Mouse (Mus musculus) forebrain, embryonic 14.5 days (tissue): Measurements from ENCODE around the gene Wasl. TPM values are rescaled to one million over a fixed set of nuclear protein-coding genes. Genes with fewer than 3 reads are reported as not detected.

Experiments
- ATAC-seq: fragments of 200-750 bp; cut with Nextera tagmentation; 2 replicates; pipeline ENCODE4 v1.8.0; 2017; ENCODE audit warnings: mild to moderate bottlenecking, moderate library complexity
- DNase-seq: peaks from one replicate; pipeline ENCODE4 v3.0.0-alpha.2; 2015; ENCODE audit warnings: low spot score
- H3K27ac ChIP-seq: fragments of 300-500 bp; sonication (generic); 2 replicates; pipeline ENCODE4 v1.5.1; 2014; ENCODE audit warnings: low read depth, mild to moderate bottlenecking, control low read depth, low read length, moderate library complexity
- H3K27me3 ChIP-seq: fragments of 300-500 bp; sonication (generic); replicated peaks from 2 replicates; pipeline ENCODE4 v1.6.1; 2014; ENCODE audit warnings: low read length, control low read depth, mixed read lengths; ENCODE audit not compliant: control insufficient read depth, insufficient read depth
- H3K36me3 ChIP-seq: fragments of 300-500 bp; sonication (generic); 2 replicates; pipeline ENCODE4 v1.6.1; 2014; ENCODE audit warnings: low read length, control low read depth; ENCODE audit not compliant: control insufficient read depth, insufficient read depth
- H3K4me1 ChIP-seq: fragments of 300-500 bp; sonication (generic); 2 replicates; pipeline ENCODE4 v1.6.1; 2014; ENCODE audit warnings: antibody characterized with exemption, low read length, control low read depth; ENCODE audit not compliant: control insufficient read depth, insufficient read depth
- H3K4me2 ChIP-seq: fragments of 300-500 bp; sonication (generic); 2 replicates; pipeline ENCODE4 v1.6.1; 2014; ENCODE audit warnings: mild to moderate bottlenecking, control low read depth, low read length
- H3K4me3 ChIP-seq: fragments of 300-500 bp; sonication (generic); 2 replicates; pipeline ENCODE4 v1.5.1; 2014; ENCODE audit warnings: low read depth, low read length, control low read depth
- H3K9ac ChIP-seq: fragments of 300-500 bp; sonication (generic); 2 replicates; pipeline ENCODE4 v1.6.1; 2014; ENCODE audit warnings: mild to moderate bottlenecking, low read length, control low read depth, moderate library complexity
- H3K9me3 ChIP-seq: fragments of 300-500 bp; sonication (generic); replicated peaks from 2 replicates; pipeline ENCODE4 v1.6.1; 2016; ENCODE audit warnings: low read length, control low read depth, mixed read lengths; ENCODE audit not compliant: control insufficient read depth
- WGBS: fragments of 180-500 bp; shearing (Covaris S2); extraction: QIAGEN DNeasy Blood & Tissue Kit; methylation state at CpG from one replicate; pipeline ENCODE4 v1.1.7; 2014; 5-methylcytosine and 5-hydroxymethylcytosine counted together
- polyA plus RNA-seq: library from polyadenylated mRNA; unstranded; fragments of >200 nt; fragmentation: Nextera tagmentation; extraction: Ambion mirVana; gene quantifications from 2 replicates; pipeline ENCODE4 v1.2.1, GENCODE M21; 2014

The Wasl gene
- polyA plus RNA-seq, 1 experiment from 2014 or later: 38.4 TPM

DNA sequence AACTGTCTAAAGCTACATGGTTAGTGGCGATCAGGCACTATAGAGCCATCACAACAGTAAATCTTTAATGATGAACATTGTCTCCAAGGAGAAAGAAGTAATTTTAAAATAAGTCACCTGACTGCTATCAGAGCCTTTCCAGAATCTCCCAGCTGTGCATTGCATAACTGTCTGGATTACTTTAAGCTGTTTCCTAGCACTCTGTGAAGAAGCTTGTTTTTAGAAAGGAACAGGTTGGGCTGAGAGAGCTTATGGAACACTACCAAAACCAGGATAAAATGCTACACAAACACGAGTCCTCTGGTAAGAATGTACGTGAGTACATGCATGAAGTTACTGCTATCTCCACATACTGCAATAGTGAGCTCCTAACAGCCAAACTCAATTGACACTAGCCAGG is 14.1 kb downstream of the Wasl start:
- no peak overlapping the region for H3K27ac ChIP-seq
- no peaks in the 10 kb centered on the region for H3K36me3 ChIP-seq
- no peak for ATAC-seq
- no peak overlapping the region for H3K9ac ChIP-seq
- H3K4me2 ChIP-seq: no peak overlapping the region
- H3K4me3 ChIP-seq: no peak overlapping the region
- DNase-seq: no peak
- WGBS: 90% methylated on average over 3 of the region's 3 CpGs
- no peaks in the 10 kb centered on the region for H3K4me1 ChIP-seq
- no peaks in the 10 kb centered on the region for H3K9me3 ChIP-seq
- H3K27me3 ChIP-seq: no peaks in the 10 kb centered on the region

DNA sequence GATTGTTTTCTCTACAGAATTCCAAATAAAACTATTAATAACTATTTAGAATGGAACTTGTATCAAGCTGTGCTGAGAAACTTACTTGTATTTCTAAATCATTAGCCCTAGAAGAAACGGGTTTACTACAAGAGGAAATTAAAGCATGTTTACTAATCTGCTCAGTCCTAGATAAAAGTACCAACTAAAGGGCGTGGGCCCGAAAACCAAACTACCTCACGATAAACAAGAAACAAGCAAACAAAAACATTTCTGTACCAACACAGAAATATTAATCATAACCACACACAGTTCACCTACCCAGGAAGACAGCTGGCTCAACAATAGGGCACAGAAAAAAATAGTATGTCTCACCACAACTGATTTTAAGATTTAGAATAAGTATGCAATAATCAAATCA is 16.4 kb downstream of the Wasl start:
- 81% methylated on average over 4 of the region's 4 CpGs for WGBS
- DNase-seq (no peak), ATAC-seq (no peak)
- Histone ChIP-seq H3K27ac (no peak overlapping the region), H3K36me3 (0 out of 2 replicates have a peak, but pooled peaks cover 2% of the 10 kb centered on the region), H3K27me3 (no peaks in the 10 kb centered on the region), H3K4me3 (no peak overlapping the region), H3K4me2 (no peak overlapping the region), H3K9ac (no peak overlapping the region), H3K4me1 (no peaks in the 10 kb centered on the region), H3K9me3 (no peaks in the 10 kb centered on the region)

DNA sequence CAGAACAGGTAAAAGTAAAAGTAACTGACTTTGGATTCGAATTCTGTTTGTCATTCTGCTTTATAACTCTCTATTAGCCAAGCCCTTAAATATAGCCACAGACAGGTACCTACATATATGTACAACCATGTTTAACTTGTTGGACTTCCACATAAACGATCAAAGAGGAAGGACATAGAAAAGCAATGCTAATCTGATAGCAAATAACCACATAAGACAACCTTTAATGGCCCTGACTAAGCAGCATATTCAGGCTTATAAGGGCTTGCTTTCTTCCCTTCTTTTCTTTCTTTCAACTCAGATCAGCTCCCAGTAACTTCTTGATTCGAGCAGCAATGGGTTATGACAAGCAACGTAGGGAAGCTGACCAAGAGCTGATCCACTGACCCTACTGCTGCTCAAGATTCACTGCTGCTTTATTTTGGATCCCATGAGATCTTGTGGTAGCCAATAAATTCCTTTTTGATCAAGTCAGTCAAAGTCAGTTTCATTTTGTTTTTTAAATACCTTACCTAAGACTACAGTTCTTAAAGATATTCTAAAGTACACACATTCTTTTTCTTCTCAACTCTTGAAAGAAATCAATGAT is 17.6 kb downstream of the Wasl start:
- no peak for DNase-seq
- H3K4me3 ChIP-seq: no peak overlapping the region
- WGBS: 83% methylated on average over 4 of the region's 4 CpGs
- no peak overlapping the region for H3K4me2 ChIP-seq
- H3K9me3 ChIP-seq: no peaks in the 10 kb centered on the region
- no peak overlapping the region for H3K9ac ChIP-seq
- no peak overlapping the region for H3K27ac ChIP-seq
- no peaks in the 10 kb centered on the region for H3K27me3 ChIP-seq
- H3K4me1 ChIP-seq: no peaks in the 10 kb centered on the region
- 0 out of 2 replicates have a peak, but pooled peaks cover 2% of the 10 kb centered on the region for H3K36me3 ChIP-seq
- no peak for ATAC-seq

DNA sequence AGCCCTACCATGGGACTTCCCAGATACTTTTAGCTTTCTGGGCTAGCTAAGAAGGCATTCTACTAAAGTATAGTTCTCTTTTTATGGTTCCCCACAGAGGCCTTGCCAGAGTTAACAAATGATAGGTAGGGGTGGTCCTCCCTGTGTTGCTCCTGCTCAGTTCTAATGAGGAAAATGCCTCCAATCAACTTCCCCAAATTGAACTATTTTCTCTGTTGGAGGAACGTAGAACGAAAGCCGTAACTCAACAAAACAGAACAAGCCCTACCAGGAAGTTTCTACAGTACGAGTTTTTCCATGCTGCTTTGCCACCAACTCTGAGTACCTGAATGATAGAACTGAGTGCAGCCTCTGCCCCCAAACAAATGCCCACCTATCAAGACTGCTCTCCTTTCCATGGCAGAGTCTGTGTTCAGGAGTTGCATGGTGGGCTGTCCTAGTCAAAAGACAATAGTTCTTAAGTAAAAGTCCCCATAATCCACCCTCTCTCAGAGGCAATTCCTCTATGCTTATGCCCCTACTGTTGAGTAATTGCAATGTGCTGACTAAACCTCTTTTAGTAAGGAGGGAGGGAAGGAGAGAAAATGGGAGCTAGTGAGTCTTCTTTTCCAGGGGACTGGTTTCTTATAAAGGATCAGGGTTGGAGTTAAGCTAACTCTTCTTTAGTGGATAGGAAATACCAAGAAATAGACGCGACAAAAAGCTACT is 19.3 kb downstream of the Wasl start:
- Histone ChIP-seq H3K27me3 (no peaks in the 10 kb centered on the region), H3K27ac (no peak overlapping the region), H3K9me3 (no peaks in the 10 kb centered on the region), H3K9ac (no peak overlapping the region), H3K36me3 (0 out of 2 replicates have a peak, but pooled peaks cover 2% of the 10 kb centered on the region), H3K4me3 (no peak overlapping the region), H3K4me1 (no peaks in the 10 kb centered on the region), H3K4me2 (no peak overlapping the region)
- 77% methylated on average over 6 of the region's 6 CpGs for WGBS
- DNase-seq (no peak), ATAC-seq (no peak)

- no peaks in the 10 kb centered on the region for H3K4me1 ChIP-seq
- no peak overlapping the region for H3K4me2 ChIP-seq
- 94% methylated on average over 3 of the region's 3 CpGs for WGBS
- DNase-seq: no peak
- no peak overlapping the region for H3K27ac ChIP-seq
- no peaks in the 10 kb centered on the region for H3K9me3 ChIP-seq
- no peaks in the 10 kb centered on the region for H3K27me3 ChIP-seq
- no peak overlapping the region for H3K9ac ChIP-seq
- no peak overlapping the region for H3K4me3 ChIP-seq
- ATAC-seq: no peak
- H3K36me3 ChIP-seq: 0 out of 2 replicates have a peak, but pooled peaks cover 2% of the 10 kb centered on the region
These were observed 21.8 kb downstream of the Wasl start for GRCm38 (mm10) chr6:24642960-24643359.

GRCm38 (mm10) chr6:24642161-24642560 is 22.6 kb downstream of the Wasl start:
- DNase-seq: no peak
- no peaks in the 10 kb centered on the region for H3K9me3 ChIP-seq
- 0 out of 2 replicates have a peak, but pooled peaks have one; percentile 7 for ATAC-seq
- H3K4me1 ChIP-seq: no peaks in the 10 kb centered on the region
- H3K4me3 ChIP-seq: no peak overlapping the region
- H3K9ac ChIP-seq: no peak overlapping the region
- WGBS: 100% methylated on average over 2 of the region's 2 CpGs
- no peaks in the 10 kb centered on the region for H3K27me3 ChIP-seq
- H3K27ac ChIP-seq: no peak overlapping the region
- H3K36me3 ChIP-seq: 0 out of 2 replicates have a peak, but pooled peaks cover 4% of the 10 kb centered on the region
- H3K4me2 ChIP-seq: no peak overlapping the region

DNA sequence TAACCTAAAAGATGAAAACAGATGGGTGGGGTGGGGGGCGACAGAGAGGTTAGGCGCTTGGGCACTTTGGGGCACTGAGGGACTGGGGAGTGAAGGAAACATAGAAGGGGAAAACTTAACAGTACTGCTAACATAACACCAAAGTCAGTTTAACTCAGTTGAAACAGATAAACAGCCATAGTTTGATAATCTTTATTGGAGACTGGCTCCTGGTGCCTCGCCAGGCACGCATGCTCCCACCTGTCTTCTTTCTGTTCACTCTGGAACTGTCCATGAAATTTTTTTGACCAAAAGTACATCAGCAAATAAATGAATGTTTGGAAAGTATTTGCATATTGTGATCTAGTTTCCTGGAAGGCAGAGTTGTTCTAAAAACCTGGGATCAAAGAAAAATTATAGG is 23.5 kb downstream of the Wasl start:
- DNase-seq (no peak), ATAC-seq (no peak)
- Histone ChIP-seq H3K9me3 (no peaks in the 10 kb centered on the region), H3K27me3 (no peaks in the 10 kb centered on the region), H3K36me3 (0 out of 2 replicates have a peak, but pooled peaks cover 5% of the 10 kb centered on the region), H3K4me2 (no peak overlapping the region), H3K27ac (no peak overlapping the region), H3K9ac (no peak overlapping the region), H3K4me1 (no peaks in the 10 kb centered on the region), H3K4me3 (no peak overlapping the region)
- WGBS: 93% methylated on average over 4 of the region's 4 CpGs

GRCm38 (mm10) chr6:24635814-24636213 is 29.0 kb downstream of the Wasl start:
- H3K9ac ChIP-seq: no peak overlapping the region
- no peaks in the 10 kb centered on the region for H3K27me3 ChIP-seq
- ATAC-seq (peak; percentile 54; the same call in 1 of the 2 replicates), DNase-seq (peak; percentile 62)
- H3K9me3 ChIP-seq: no peaks in the 10 kb centered on the region
- no peak overlapping the region for H3K27ac ChIP-seq
- no peak overlapping the region for H3K4me2 ChIP-seq
- 91% methylated on average over 2 of the region's 2 CpGs for WGBS
- no peak overlapping the region for H3K4me3 ChIP-seq
- H3K4me1 ChIP-seq: no peaks in the 10 kb centered on the region
- peaks cover 23% of the 10 kb centered on the region for H3K36me3 ChIP-seq

DNA sequence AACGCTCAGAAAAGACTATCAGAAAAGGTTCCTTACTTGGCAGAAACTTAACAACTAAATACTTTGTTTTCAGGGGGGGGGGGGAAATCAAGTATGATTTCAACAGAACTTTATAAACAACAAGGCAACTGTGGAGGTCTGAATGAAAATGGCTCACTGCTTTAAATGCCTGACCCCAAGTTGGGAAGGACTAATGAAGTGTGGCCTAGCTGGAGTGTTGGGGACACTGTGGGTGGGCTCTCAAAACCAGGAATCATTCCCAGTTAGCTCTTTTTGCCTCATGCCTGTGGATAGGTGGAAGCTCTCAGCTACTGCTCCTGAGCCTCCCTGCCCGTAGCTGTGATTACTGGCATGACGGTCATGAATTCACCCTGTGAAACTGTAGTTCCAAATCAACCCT is 30.7 kb downstream of the Wasl start:
- Histone ChIP-seq H3K36me3 (peaks cover 23% of the 10 kb centered on the region), H3K9me3 (no peaks in the 10 kb centered on the region), H3K27ac (no peak overlapping the region), H3K4me3 (no peak overlapping the region), H3K4me1 (no peaks in the 10 kb centered on the region), H3K4me2 (no peak overlapping the region), H3K9ac (no peak overlapping the region), H3K27me3 (no peaks in the 10 kb centered on the region)
- WGBS: 94% methylated on average over 3 of the region's 3 CpGs
- ATAC-seq (no peak), DNase-seq (no peak)
